In genomic region chr3:75954185-75954584, GRCm38 (mm10) we compare ENCODE assay signal across 8 mouse cellular contexts. TPM values are rescaled to one million over a fixed set of nuclear protein-coding genes. Genes with fewer than 3 reads are reported as not detected.
DNase-seq lines count a peak whose midpoint lies in the region; ATAC-seq and TF ChIP-seq lines count a peak whose summit lies in the region.

No protein-coding gene starts in this region.

- no peaks in the 10 kb centered on the region for H3K27me3 ChIP-seq in kidney, embryonic 14.5 days (ENCODE audit: control insufficient read depth, insufficient read depth, low read length)
- H3K27me3 ChIP-seq in hindbrain, postnatal 0 days (ENCODE audit: insufficient read depth, low read length) = no peaks in the 10 kb centered on the region
- no peaks in the 10 kb centered on the region for H3K27me3 ChIP-seq in midbrain, embryonic 12.5 days

- peak overlapping the region; percentile 52; the same call in 1 of the 2 replicates for H3K4me3 ChIP-seq in kidney, embryonic 14.5 days (ENCODE audit: low read length)
- H3K4me3 ChIP-seq in brown adipose tissue, adult 24 weeks (ENCODE audit: insufficient read depth, low read depth, low read length) = 0 out of 2 replicates have a peak overlapping the region, but pooled peaks have one; percentile 11
- H3K4me3 ChIP-seq in hindbrain, postnatal 0 days (ENCODE audit: low read length) = no peak overlapping the region
- H3K4me3 ChIP-seq in midbrain, embryonic 12.5 days = peak overlapping the region; percentile 75; the same call in 1 of the 2 replicates

- H3K4me1 ChIP-seq in kidney, embryonic 14.5 days (ENCODE audit: control insufficient read depth, insufficient read depth, low read length) = 0 out of 2 replicates have a peak, but pooled peaks cover 20% of the 10 kb centered on the region
- peaks cover 11% of the 10 kb centered on the region; the same call in 1 of the 2 replicates for H3K4me1 ChIP-seq in brown adipose tissue, adult 24 weeks (ENCODE audit: control insufficient read depth, insufficient read depth, insufficient read length, low read length)
- peaks cover 15% of the 10 kb centered on the region; the same call in 1 of the 2 replicates for H3K4me1 ChIP-seq in hindbrain, postnatal 0 days (ENCODE audit: insufficient read depth, low read length)
- peaks cover 32% of the 10 kb centered on the region for H3K4me1 ChIP-seq in midbrain, embryonic 12.5 days

- ATAC-seq in kidney, embryonic 14.5 days (ENCODE audit: low FRiP score, low TSS enrichment) = no peak
- no peak for ATAC-seq in hindbrain, postnatal 0 days
- no peak for ATAC-seq in midbrain, embryonic 12.5 days (ENCODE audit: low FRiP score, low read depth)

- H3K4me2 ChIP-seq in kidney, embryonic 14.5 days (replicated peaks; ENCODE audit: low read depth, low read length) = peak overlapping the region; percentile 71
- peak overlapping the region; percentile 88 for H3K4me2 ChIP-seq in hindbrain, postnatal 0 days (ENCODE audit: low read depth, low read length)
- peak overlapping the region; percentile 80 for H3K4me2 ChIP-seq in midbrain, embryonic 12.5 days (replicated peaks)

- WGBS in kidney, embryonic 14.5 days = 47% methylated on average over 3 of the region's 3 CpGs
- WGBS in hindbrain, postnatal 0 days = 58% methylated on average over 3 of the region's 3 CpGs
- WGBS in midbrain, embryonic 12.5 days = 71% methylated on average over 3 of the region's 3 CpGs

- no peaks in the 10 kb centered on the region for H3K9me3 ChIP-seq in kidney, embryonic 14.5 days (ENCODE audit: control insufficient read depth, low read length)
- no peaks in the 10 kb centered on the region for H3K9me3 ChIP-seq in hindbrain, postnatal 0 days (ENCODE audit: low read length)
- no peaks in the 10 kb centered on the region for H3K9me3 ChIP-seq in midbrain, embryonic 12.5 days

- no peak overlapping the region for H3K27ac ChIP-seq in kidney, embryonic 14.5 days (ENCODE audit: low read depth, low read length)
- no peak overlapping the region; the same call in 1 of the 2 replicates for H3K27ac ChIP-seq in brown adipose tissue, adult 24 weeks (replicated peaks; ENCODE audit: low read depth, low read length)
- no peak overlapping the region for H3K27ac ChIP-seq in hindbrain, postnatal 0 days
- H3K27ac ChIP-seq in midbrain, embryonic 12.5 days (replicated peaks) = no peak overlapping the region

- DNase-seq in kidney, adult 8-10 months = no peak
- no peak for DNase-seq in hindbrain, postnatal 0 days (ENCODE audit: low spot score)
- no peak for DNase-seq in thymus, postnatal 0 days (ENCODE audit: low spot score)
- DNase-seq in layer of hippocampus, adult 11-12 months (ENCODE audit: low spot score) = no peak
- no peak for DNase-seq in thymus, postnatal 14 days

- no peak for TF ChIP-seq CTCF in hindbrain, postnatal 0 days (IDR thresholded peaks at IDR 0.05; ENCODE audit: low read depth)

- peak overlapping the region; percentile 25; the same call in 1 of the 2 replicates for H3K9ac ChIP-seq in kidney, embryonic 14.5 days (ENCODE audit: low read depth, low read length)
- no peak overlapping the region for H3K9ac ChIP-seq in hindbrain, postnatal 0 days (replicated peaks; ENCODE audit: low read length)
- 0 out of 2 replicates have a peak overlapping the region, but pooled peaks have one; percentile 12 for H3K9ac ChIP-seq in midbrain, embryonic 12.5 days (replicated peaks)

- no peaks in the 10 kb centered on the region for H3K36me3 ChIP-seq in kidney, embryonic 14.5 days (ENCODE audit: control insufficient read depth, insufficient read depth, low read length)
- no peaks in the 10 kb centered on the region for H3K36me3 ChIP-seq in hindbrain, postnatal 0 days (ENCODE audit: insufficient read depth, low read length)
- H3K36me3 ChIP-seq in midbrain, embryonic 12.5 days = no peaks in the 10 kb centered on the region

RNA-seq across cellular contexts. Expression of gene Golim4, which starts 2.6 kb away (rescaled TPM):
- polyA plus RNA-seq in kidney, embryonic 14.5 days (2014; fragmentation: Nextera tagmentation; extraction: Ambion mirVana) = 44.3 and 51.7 TPM in 2 replicates
- 34.6 and 35.9 TPM in 2 replicates for polyA plus RNA-seq in brown adipose tissue, adult 24 weeks (2012; ENCODE audit: insufficient read depth, insufficient read length, missing spikeins)
- 15.1 and 22.5 TPM in 2 replicates for total RNA-seq in hindbrain, postnatal 0 days (2014; rRNA removed)
- 21.6 and 23.3 TPM in 2 replicates for polyA plus RNA-seq in hindbrain, postnatal 0 days (2015; fragmentation: Nextera tagmentation; extraction: Ambion mirVana)
- polyA plus RNA-seq in midbrain, embryonic 12.5 days (2016; fragmentation: Nextera tagmentation; extraction: Ambion mirVana) = 52.3 and 54.0 TPM in 2 replicates
- 16.6 and 16.9 TPM in 2 replicates for polyA plus RNA-seq in thymus, postnatal 0 days (2015; fragmentation: Nextera tagmentation; extraction: Ambion mirVana)
